Mouse (Mus musculus) thymus, postnatal 10 days (tissue): ENCODE results near the gene Tbc1d14.
A peak's percentile ranks its signal among the peaks of the same experiment; 100 is the strongest.

Source experiments
- DNase-seq, 2 experiments: peaks; one replicate each; pipeline ENCODE4 v3.0.0; 2021; ENCODE audit warnings: low spot score in 2 of 2

Tbc1d14 gene

DNA sequence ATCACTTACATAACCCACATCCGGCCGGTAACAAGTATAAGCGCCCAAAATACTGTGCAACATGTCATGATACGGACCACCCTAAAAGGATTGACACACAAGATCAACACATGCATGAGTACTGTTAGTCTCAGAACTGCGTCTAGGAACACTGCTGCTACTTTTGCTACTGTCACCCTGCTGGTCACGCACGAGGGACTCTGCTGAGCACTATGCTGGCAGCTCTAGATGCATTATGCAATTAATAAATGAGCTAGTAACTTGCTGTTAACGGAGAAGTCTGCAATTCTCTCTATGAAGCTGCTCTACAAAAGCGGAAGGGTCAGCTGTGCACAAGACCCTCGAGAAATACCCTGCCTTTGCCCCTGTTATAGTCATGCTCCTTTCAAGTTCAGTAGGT is 84.7 kb downstream of the Tbc1d14 start:
- no peak for DNase-seq

DNA sequence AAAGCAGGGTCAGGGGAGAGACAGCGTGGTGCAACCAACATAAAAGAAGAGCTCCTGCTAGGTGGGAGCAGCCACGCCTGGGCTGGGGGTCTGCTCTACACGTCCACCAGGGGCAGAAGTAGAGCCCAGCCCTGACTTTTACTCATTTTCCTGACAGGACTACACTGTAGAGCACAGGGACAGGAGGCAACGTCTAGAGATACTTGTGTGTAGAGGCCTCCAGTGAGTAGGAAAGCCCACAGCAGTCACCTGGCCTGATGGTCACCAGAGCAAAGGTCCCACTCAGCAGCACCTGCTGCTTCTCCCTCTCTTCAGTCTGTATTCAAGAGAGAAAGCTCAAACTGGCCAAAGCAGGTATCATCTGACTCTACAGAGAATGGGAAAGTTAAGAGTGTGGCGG is 87.4 kb downstream of the Tbc1d14 start:
- DNase-seq = no peak

GRCm38 (mm10) chr5:36505235-36505634 is 87.8 kb downstream of the Tbc1d14 start:
- DNase-seq = no peak

- no peak for DNase-seq
Observed at GRCm38 (mm10) chr5:36494709-36495108, 98.4 kb downstream of the Tbc1d14 start.

GRCm38 (mm10) chr5:36493919-36494318 is 99.2 kb downstream of the Tbc1d14 start:
- no peak for DNase-seq

DNA sequence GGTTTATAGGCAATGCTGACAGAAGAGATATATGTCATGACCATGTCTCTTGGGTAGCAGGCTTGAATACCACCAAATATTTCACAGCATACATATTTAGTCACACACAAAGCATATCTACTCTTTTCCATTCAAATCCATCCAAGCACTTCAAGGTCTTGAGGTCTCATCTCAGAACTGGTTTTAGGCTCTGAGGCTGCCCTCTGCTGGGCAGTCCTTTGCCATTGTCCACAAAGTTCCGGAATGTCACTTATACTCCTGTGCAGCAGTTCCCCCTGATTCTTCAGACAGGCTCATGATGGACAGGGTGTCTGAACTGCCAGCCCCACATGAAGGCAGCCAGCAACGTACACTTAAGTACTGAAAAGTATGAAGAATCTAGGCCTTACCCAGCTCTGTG is 103.9 kb downstream of the Tbc1d14 start:
- DNase-seq = no peak

DNA sequence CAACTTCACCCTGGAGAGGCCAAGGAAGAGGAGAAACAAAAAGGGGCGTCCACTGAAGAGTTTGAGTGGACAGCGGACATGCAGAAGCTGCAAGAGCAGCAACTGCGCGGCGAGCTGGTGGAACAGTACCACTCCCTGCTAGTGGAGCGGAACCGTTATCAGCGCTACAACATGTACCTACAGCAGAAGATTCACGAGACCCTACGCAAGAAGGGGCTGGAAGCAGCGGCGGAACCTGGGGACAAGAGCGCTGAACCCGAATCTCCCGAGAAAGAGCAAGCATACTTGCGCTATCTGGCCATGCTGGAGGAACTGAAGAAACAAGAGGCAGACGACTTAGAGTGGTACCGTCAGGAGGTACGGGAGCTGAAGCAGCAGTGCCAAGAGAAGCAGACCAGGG is 107.8 kb downstream of the Tbc1d14 start:
- no peak for DNase-seq

- peak; percentile 95 to 98 for DNase-seq
Observed at GRCm38 (mm10) chr5:36484171-36484990, 108.7 kb downstream of the Tbc1d14 start, which contains the start of the genes Tada2b and Ccdc96. TSS of gene Tada2b (minus strand) at chr5:36484285. TSS of gene Ccdc96 (plus strand) at chr5:36484588.

DNA sequence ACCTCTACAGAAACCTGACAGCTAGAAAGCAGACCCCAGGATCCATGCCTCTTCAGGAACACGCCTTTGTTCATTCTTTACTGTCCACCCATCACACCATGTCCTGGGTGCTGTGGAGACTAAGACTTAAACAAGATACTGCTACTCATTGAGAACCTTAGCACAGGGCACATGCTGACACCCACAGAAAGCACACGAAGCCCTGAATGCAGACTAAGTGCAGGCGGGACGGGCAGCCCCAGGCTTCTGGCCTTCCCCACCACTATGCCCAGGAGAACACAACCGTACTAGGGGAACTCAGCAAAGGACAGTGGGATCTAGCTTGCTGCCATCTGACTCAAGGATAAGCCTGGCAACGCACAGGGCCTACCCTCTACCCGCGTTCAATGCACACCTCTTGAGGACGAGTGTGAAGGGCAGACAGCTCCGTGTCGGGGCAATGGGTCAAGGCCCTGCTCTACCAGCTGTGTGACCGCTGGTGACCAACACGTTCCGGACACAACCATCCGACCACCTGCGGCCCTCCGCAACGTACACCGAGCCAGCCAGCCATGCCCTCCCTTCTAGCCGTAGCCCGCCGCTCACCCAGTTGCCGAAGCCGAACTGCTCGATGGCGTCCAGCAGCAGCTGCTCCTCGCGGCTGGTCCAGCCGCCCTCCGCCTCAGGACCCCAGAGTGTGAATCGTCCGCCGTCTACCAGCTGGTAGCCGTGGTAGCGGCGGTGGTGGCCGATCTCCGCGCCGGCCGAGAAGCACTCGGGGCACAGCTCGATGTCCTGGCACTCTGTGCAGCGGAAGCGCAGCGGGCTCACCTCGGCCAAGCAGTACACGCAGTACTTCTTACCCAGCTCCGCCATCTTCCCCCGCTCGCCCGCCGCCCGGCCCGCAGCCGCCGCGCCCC is 109.6 kb downstream of the Tbc1d14 start:
- DNase-seq = peak; percentile 51 to 52

GRCm38 (mm10) chr5:36481114-36481513 is 112.0 kb downstream of the Tbc1d14 start:
- DNase-seq = no peak

GRCm38 (mm10) chr5:36480398-36480797 is 112.7 kb downstream of the Tbc1d14 start:
- DNase-seq = no peak

GRCm38 (mm10) chr5:36479735-36480134 is 113.3 kb downstream of the Tbc1d14 start:
- no peak for DNase-seq

GRCm38 (mm10) chr5:36478540-36479420 is 114.3 kb downstream of the Tbc1d14 start:
- no peak for DNase-seq

DNA sequence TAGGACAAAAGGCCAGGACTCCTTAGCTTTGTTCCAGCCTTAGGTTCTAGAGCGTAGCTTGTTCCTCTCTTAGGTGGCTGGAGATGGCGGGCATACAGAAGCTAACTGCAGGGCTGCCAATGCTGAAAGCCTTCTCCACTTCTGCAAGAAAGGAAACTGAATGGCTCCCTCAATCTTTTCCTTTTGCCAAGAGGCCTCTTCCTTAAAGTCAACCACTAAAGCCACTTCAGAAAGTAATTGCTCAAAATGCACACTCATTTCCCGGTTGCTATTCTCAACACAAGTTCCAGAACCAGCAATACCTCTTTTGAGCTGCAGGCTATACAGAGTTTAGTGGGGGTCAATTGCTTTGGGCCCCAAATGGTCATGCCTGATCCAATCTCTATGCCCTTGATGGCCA is 115.6 kb downstream of the Tbc1d14 start:
- DNase-seq = no peak

DNA sequence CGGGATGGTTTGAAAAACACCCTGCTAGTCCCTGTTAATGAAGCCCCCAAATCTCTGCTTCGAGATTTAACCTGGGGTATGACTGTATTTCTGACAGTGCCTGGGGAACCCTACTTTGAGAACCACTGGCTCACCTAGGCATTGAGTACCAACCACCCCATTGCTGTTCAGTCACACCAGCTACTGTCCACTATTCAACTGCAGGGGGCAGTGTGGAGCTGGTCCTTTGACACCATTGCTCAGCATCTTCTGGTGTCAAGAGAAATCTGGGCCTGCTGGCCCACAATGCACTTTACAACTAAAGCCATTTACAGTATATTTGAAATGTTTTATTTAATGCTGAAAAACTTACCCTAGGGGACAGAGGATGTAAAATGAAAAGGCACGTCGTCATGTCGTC is 118.8 kb downstream of the Tbc1d14 start:
- DNase-seq = peak; percentile 50 to 77

- no peak for DNase-seq
Observed at GRCm38 (mm10) chr5:36472876-36473655, 120.0 kb downstream of the Tbc1d14 start.

DNA sequence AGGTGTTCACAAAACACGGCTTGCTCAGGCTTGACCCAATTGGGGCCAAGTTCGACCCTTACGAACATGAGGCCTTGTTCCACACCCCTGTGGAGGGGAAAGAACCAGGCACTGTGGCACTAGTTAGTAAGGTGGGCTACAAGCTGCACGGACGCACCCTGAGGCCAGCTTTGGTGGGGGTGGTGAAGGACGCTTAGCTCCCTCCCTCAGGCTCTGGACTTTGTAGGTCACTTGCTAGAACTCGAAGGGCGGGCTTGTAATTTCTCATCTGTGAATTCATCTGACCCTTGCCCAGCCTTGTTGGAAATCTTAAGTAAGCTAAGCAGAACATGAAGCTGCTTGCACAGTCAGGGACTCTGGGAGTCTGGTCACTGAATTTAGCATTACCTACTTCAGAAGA is 121.9 kb downstream of the Tbc1d14 start:
- DNase-seq = no peak

- DNase-seq = no peak
Observed at GRCm38 (mm10) chr5:36465889-36466288, 127.2 kb downstream of the Tbc1d14 start.

GRCm38 (mm10) chr5:36464709-36465661 is 128.1 kb downstream of the Tbc1d14 start, which contains the start of gene Grpel1:
TSS of gene Grpel1 (plus strand) at chr5:36464998.
- peak; percentile 96 to 98 for DNase-seq

DNA sequence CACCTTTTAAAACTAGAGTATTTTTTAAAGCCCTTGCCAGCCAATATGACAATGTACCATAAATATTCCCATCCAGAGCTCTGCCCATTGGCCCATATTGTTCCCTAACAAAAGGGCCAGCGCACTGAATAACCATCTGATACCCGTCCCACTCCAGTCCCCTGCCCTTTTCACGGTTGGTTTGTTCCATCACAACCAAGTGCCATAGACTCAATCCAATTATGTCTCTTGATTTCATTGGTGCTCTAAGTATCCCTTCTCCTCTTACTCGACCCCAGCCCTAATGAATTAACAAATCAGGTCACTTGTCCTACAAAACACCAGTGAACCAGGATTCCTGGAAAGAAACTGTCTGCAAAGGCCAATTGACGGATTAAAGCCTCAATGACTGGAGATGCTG is 129.7 kb downstream of the Tbc1d14 start:
- no peak for DNase-seq
